In the genomic region with DNA sequence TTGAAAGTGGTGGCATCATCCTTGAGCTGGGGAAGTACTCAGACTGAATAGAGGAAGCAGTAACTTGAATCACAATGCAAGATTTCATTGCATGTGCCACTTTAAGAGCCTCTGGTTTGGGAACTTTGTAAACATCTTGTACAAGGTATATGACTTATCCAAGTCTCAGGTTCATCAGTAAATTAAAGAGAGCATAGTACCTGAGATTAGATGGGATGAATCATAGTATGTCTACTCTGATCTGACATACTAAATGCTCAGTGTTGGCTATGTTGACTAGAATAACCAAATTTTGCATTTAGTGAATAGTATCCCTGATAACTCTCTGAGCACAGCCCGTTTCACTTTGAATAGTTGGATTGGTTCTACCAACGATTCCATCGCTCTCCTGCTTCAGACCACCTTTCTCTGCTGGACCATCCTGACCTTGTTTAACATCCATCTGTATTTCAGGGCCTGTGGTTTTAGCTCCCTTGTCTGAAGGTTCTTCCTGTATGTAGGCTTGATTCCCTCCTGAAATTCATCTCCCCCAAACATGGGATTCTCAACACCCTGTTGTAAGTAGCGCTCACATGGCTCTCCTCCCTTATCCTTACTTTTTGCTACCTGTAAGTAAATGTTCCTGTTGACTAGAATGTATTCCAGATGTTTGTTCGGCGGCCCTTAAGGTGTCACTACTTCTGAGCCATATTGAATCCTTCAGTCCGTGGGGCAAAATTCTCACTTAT, we compare ENCODE assay signal across 10 mouse cellular contexts. TPM values are rescaled to one million over a fixed set of nuclear protein-coding genes. Genes with fewer than 3 reads are reported as not detected.
A peak's percentile ranks its signal among the peaks of the same experiment; 100 is the strongest.
DNase-seq lines count a peak whose midpoint lies in the region; ATAC-seq lines count a peak whose summit lies in the region.
"Had no signal": no experiment of that assay in that cellular context is flagged by ENCODE, and none has a peak within 500 bp of the region (broad histone marks: within the 10 kb centered on the region; RNA-seq: fewer than 3 reads in every experiment).

No protein-coding gene starts in this region.

- H3K4me3 ChIP-seq in kidney, embryonic 14.5 days (ENCODE audit: low read length) = no peak overlapping the region
- no peak overlapping the region for H3K4me3 ChIP-seq in intestine, embryonic 15.5 days (replicated peaks)
- H3K4me3 ChIP-seq in neural tube, embryonic 11.5 days (ENCODE audit: low read depth, low read length) = no peak overlapping the region
- H3K4me3 ChIP-seq: embryonic facial prominence, embryonic 15.5 days had no signal

- H3K4me1 ChIP-seq in kidney, embryonic 14.5 days (ENCODE audit: control insufficient read depth, insufficient read depth, low read length) = no peaks in the 10 kb centered on the region
- no peaks in the 10 kb centered on the region for H3K4me1 ChIP-seq in intestine, embryonic 15.5 days (replicated peaks)
- H3K4me1 ChIP-seq in neural tube, embryonic 11.5 days (ENCODE audit: control insufficient read depth, insufficient read depth, low read length) = no peaks in the 10 kb centered on the region
- H3K4me1 ChIP-seq: embryonic facial prominence, embryonic 15.5 days had no signal

- ATAC-seq in kidney, embryonic 14.5 days (ENCODE audit: low FRiP score, low TSS enrichment) = peak; percentile 47; the same call in 1 of the 2 replicates
- peak; percentile 41; the same call in 1 of the 2 replicates for ATAC-seq in common myeloid progenitor, adult 5-6 weeks (replicated peaks; ENCODE audit: low read depth, poor library complexity, severe bottlenecking)
- ATAC-seq in intestine, embryonic 15.5 days = 0 out of 2 replicates have a peak, but pooled peaks have one; percentile 26
- ATAC-seq in neural tube, embryonic 11.5 days (ENCODE audit: insufficient read depth, low FRiP score, low TSS enrichment) = peak; percentile 42; the same call in 1 of the 2 replicates

- no peak for DNase-seq in kidney, postnatal 10 days
- DNase-seq in neural tube, embryonic 11.5 days (ENCODE audit: low spot score) = no peak
- no peak for DNase-seq in right cerebral cortex, postnatal 14 days
- DNase-seq in T-cell, adult 2 months (ENCODE audit: low spot score) = no peak
- no peak for DNase-seq in heart, adult 9 months (ENCODE audit: low spot score in 2 of 2)
- DNase-seq: layer of hippocampus, postnatal 36 days had no signal

- no peak overlapping the region for H3K9ac ChIP-seq in kidney, embryonic 14.5 days (ENCODE audit: low read depth, low read length)
- no peak overlapping the region for H3K9ac ChIP-seq in intestine, embryonic 15.5 days
- no peak overlapping the region for H3K9ac ChIP-seq in neural tube, embryonic 11.5 days (ENCODE audit: low read length)
- H3K9ac ChIP-seq: embryonic facial prominence, embryonic 15.5 days had no signal

- 95% methylated on average over 7 of the region's 7 CpGs for WGBS in kidney, embryonic 14.5 days
- WGBS in intestine, embryonic 15.5 days = 90% methylated on average over 7 of the region's 7 CpGs
- WGBS in neural tube, embryonic 11.5 days = 88% methylated on average over 7 of the region's 7 CpGs

- peaks cover 8% of the 10 kb centered on the region; the same call in 1 of the 2 replicates for H3K9me3 ChIP-seq in kidney, embryonic 14.5 days (ENCODE audit: control insufficient read depth, low read length)
- no peaks in the 10 kb centered on the region for H3K9me3 ChIP-seq in intestine, embryonic 15.5 days
- H3K9me3 ChIP-seq in neural tube, embryonic 11.5 days (ENCODE audit: control insufficient read depth, low read length) = peaks cover 6% of the 10 kb centered on the region; the same call in 1 of the 2 replicates

- H3K4me2 ChIP-seq in kidney, embryonic 14.5 days (replicated peaks; ENCODE audit: low read depth, low read length) = no peak overlapping the region
- no peak overlapping the region for H3K4me2 ChIP-seq in intestine, embryonic 15.5 days (replicated peaks)
- no peak overlapping the region for H3K4me2 ChIP-seq in neural tube, embryonic 11.5 days (ENCODE audit: low read depth)
- H3K4me2 ChIP-seq: embryonic facial prominence, embryonic 15.5 days had no signal

- H3K27ac ChIP-seq in kidney, embryonic 14.5 days (ENCODE audit: low read depth, low read length) = no peak overlapping the region
- no peak overlapping the region for H3K27ac ChIP-seq in intestine, embryonic 15.5 days
- no peak overlapping the region for H3K27ac ChIP-seq in neural tube, embryonic 11.5 days (ENCODE audit: low read depth, low read length)
- H3K27ac ChIP-seq: embryonic facial prominence, embryonic 15.5 days had no signal

- H3K36me3 ChIP-seq in kidney, embryonic 14.5 days (ENCODE audit: control insufficient read depth, insufficient read depth, low read length) = peaks cover 66% of the 10 kb centered on the region
- peaks cover 54% of the 10 kb centered on the region for H3K36me3 ChIP-seq in intestine, embryonic 15.5 days
- peaks cover 50% of the 10 kb centered on the region for H3K36me3 ChIP-seq in neural tube, embryonic 11.5 days (ENCODE audit: control insufficient read depth, insufficient read depth, low read length)

- no peaks in the 10 kb centered on the region for H3K27me3 ChIP-seq in kidney, embryonic 14.5 days (ENCODE audit: control insufficient read depth, insufficient read depth, low read length)
- H3K27me3 ChIP-seq in intestine, embryonic 15.5 days (replicated peaks) = no peaks in the 10 kb centered on the region
- no peaks in the 10 kb centered on the region for H3K27me3 ChIP-seq in neural tube, embryonic 11.5 days (ENCODE audit: control insufficient read depth, insufficient read depth, low read length)
- H3K27me3 ChIP-seq: embryonic facial prominence, embryonic 15.5 days had no signal

RNA-seq across cellular contexts. Expression of a gene that starts 13.2 kb away (rescaled TPM):
- polyA plus RNA-seq in kidney, embryonic 14.5 days (2014; fragmentation: Nextera tagmentation; extraction: Ambion mirVana) = 596 and 1,074 TPM in 2 replicates
- 982 and 1,289 TPM in 2 replicates for total RNA-seq in common myeloid progenitor, adult 5-6 weeks (2017)
- 632 and 726 TPM in 2 replicates for polyA plus RNA-seq in intestine, embryonic 15.5 days (2015; fragmentation: Nextera tagmentation; extraction: Ambion mirVana)
- 2,074 and 2,084 TPM in 2 replicates for polyA plus RNA-seq in neural tube, embryonic 11.5 days (2014; fragmentation: Nextera tagmentation; extraction: Ambion mirVana)

RNA-seq across cellular contexts. Expression of a gene that starts 40.9 kb away (rescaled TPM):
- polyA plus RNA-seq in kidney, embryonic 14.5 days (2014; fragmentation: Nextera tagmentation; extraction: Ambion mirVana) = 37.9 and 75.7 TPM in 2 replicates
- total RNA-seq in common myeloid progenitor, adult 5-6 weeks (2017) = 87.3 and 90.9 TPM in 2 replicates
- 51.3 and 54.6 TPM in 2 replicates for polyA plus RNA-seq in intestine, embryonic 15.5 days (2015; fragmentation: Nextera tagmentation; extraction: Ambion mirVana)
- 90.6 and 99.7 TPM in 2 replicates for polyA plus RNA-seq in neural tube, embryonic 11.5 days (2014; fragmentation: Nextera tagmentation; extraction: Ambion mirVana)
